Mouse (Mus musculus): ENCODE measurements around the gene Lmntd1. TPM values are rescaled to one million over a fixed set of nuclear protein-coding genes. Genes with fewer than 3 reads are reported as not detected.

Gene Lmntd1
- polyA plus RNA-seq, 1 experiment from 2014 or later: not detected

DNA sequence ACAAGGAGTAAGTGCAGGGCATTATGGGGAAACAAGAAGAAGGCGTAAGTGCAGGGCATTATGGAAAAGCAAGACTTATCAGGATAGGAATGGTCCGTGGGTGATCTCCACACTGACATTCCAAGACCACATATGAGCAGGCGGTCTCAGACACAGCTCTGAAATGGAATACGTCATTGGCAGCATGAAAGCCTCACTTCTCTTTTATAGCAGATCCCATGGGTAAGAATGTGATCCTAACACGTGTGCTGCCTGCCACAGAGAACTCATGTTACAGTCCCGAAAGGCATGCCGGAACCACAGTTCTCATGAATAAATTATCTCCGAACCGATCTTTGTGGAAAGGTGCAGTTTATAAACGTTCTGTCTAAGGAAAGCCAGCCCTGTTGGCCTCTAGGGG lies 294.0 kb downstream of the Lmntd1 start:
- Histone ChIP-seq H3K4me1 (ENCODE audit: insufficient read depth) (no peaks in the 10 kb centered on the region), H3K4me2 (ENCODE audit: low read depth, low read length) (no peak overlapping the region), H3K27me3 (ENCODE audit: insufficient read depth, low read length) (no peaks in the 10 kb centered on the region), H3K9me3 (ENCODE audit: low read length) (no peaks in the 10 kb centered on the region), H3K27ac (ENCODE audit: low read depth) (no peak overlapping the region), H3K9ac (replicated peaks) (no peak overlapping the region), H3K36me3 (replicated peaks; ENCODE audit: insufficient read depth, low read length) (no peaks in the 10 kb centered on the region), H3K4me3 (ENCODE audit: low read depth, low read length) (no peak overlapping the region)
- ATAC-seq (no peak), DNase-seq (no peak)
- TF ChIP-seq EP300 (IDR thresholded peaks at IDR 0.05; ENCODE audit: low read depth) (no peak), CTCF (IDR thresholded peaks at IDR 0.05; ENCODE audit: low read depth) (no peak)
- WGBS (ENCODE audit: insufficient replicate concordance): 85% methylated on average over 10 of the region's 10 CpGs

Other genes starting within 250 kb of the Lmntd1 start
- gene Tuba3b, start 1.4 kb upstream of the Lmntd1 start, polyA plus RNA-seq (2015; fragmentation: Nextera tagmentation; extraction: Ambion mirVana): not detected in 2 replicates
- gene Rassf8, start 132.4 kb upstream of the Lmntd1 start, polyA plus RNA-seq (2015; fragmentation: Nextera tagmentation; extraction: Ambion mirVana): 4.6 and 4.9 TPM in 2 replicates

Measured in liver, postnatal 0 days (tissue).